ENCODE assay signal across 9 mouse cellular contexts in the genomic region with DNA sequence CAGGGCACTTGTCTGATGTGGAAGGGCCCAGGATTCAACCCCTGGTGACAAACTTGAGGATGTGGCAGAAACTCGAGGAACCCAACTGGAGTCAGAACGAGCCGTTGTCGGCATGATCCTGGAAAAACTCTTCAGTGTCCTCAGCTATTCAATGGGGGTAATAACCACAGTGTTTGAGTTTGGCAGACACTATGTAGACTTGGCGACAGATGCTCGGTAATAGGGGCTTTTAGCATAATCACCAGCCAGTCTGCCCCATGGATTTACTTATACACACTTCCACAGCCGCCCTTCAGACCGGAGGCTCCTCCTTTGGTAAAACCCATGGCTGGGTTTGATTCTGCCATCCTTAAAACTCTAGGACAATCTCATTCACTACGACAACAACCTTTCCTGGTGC. TPM values are rescaled to one million over a fixed set of nuclear protein-coding genes. Genes with fewer than 3 reads are reported as not detected.
DNase-seq lines count a peak whose midpoint lies in the region; ATAC-seq and TF ChIP-seq lines count a peak whose summit lies in the region.
"Had no signal": no experiment of that assay in that cellular context is flagged by ENCODE, and none has a peak within 500 bp of the region (broad histone marks: within the 10 kb centered on the region; RNA-seq: fewer than 3 reads in every experiment).

No protein-coding gene starts in this region.

- intact Hi-C loops in heart, postnatal 14 days (cut with DNase I), result no loop called here

- TF ChIP-seq POLR2A in ES-Bruce4 (IDR thresholded peaks at IDR 0.05; ENCODE audit: insufficient read depth, low read length), result no peak

- peak overlapping the region; percentile 85 for H3K4me3 ChIP-seq in heart, embryonic 10.5 days
- H3K4me3 ChIP-seq in ES-Bruce4 (ENCODE audit: low read depth, low read length), result peak overlapping the region; percentile 60
- peak overlapping the region; percentile 94 for H3K4me3 ChIP-seq in forebrain, embryonic 15.5 days
- H3K4me3 ChIP-seq in liver, embryonic 12.5 days, result peak overlapping the region; percentile 64
- peak overlapping the region; percentile 75 for H3K4me3 ChIP-seq in stomach, embryonic 14.5 days (ENCODE audit: low read depth, low read length)

- peak overlapping the region; percentile 77 for H3K4me2 ChIP-seq in forebrain, embryonic 15.5 days (replicated peaks)
- H3K4me2 ChIP-seq in liver, embryonic 12.5 days, result peak overlapping the region; percentile 87
- H3K4me2 ChIP-seq in stomach, embryonic 14.5 days (replicated peaks; ENCODE audit: low read depth, low read length), result peak overlapping the region; percentile 96

- no peak for DNase-seq in heart, embryonic 10.5 days (ENCODE audit: low spot score)
- DNase-seq in heart, postnatal 14 days, result no peak
- DNase-seq in testis, postnatal 10 days (ENCODE audit: low spot score), result no peak

- 0 out of 2 replicates have a peak overlapping the region, but pooled peaks have one; percentile 11 for H3K27ac ChIP-seq in heart, embryonic 10.5 days
- peak overlapping the region; percentile 65 for H3K27ac ChIP-seq in ES-Bruce4 (ENCODE audit: insufficient read depth, low read length)
- H3K27ac ChIP-seq in forebrain, embryonic 15.5 days (replicated peaks), result peak overlapping the region; percentile 99
- no peak overlapping the region for H3K27ac ChIP-seq in liver, embryonic 12.5 days
- peak overlapping the region; percentile 86; the same call in 1 of the 2 replicates for H3K27ac ChIP-seq in stomach, embryonic 14.5 days (ENCODE audit: low read length)

- H3K9ac ChIP-seq in ES-Bruce4 (ENCODE audit: low read depth, poor library complexity, severe bottlenecking), result peak overlapping the region; percentile 93
- peak overlapping the region; percentile 99 for H3K9ac ChIP-seq in forebrain, embryonic 15.5 days (replicated peaks)
- H3K9ac ChIP-seq in liver, embryonic 12.5 days, result no peak overlapping the region
- H3K9ac ChIP-seq in stomach, embryonic 14.5 days (replicated peaks; ENCODE audit: low read depth, low read length), result no peak overlapping the region; the same call in 1 of the 2 replicates

- WGBS in heart, embryonic 10.5 days, result 44% methylated on average over 9 of the region's 9 CpGs
- under 1% methylated on average over 9 of the region's 9 CpGs for WGBS in forebrain, embryonic 15.5 days
- 50% methylated on average over 9 of the region's 9 CpGs for WGBS in liver, embryonic 12.5 days (ENCODE audit: insufficient replicate concordance)
- 25% methylated on average over 9 of the region's 9 CpGs for WGBS in stomach, embryonic 14.5 days

- no peak for TF ChIP-seq CTCF in ES-Bruce4 (IDR thresholded peaks at IDR 0.05; ENCODE audit: low read depth, low read length)

- no peaks in the 10 kb centered on the region for H3K27me3 ChIP-seq in heart, embryonic 10.5 days (ENCODE audit: insufficient read depth, poor library complexity, severe bottlenecking)
- no peaks in the 10 kb centered on the region for H3K27me3 ChIP-seq in ES-Bruce4 (ENCODE audit: control insufficient read depth, insufficient read depth, low read length, poor library complexity, severe bottlenecking)
- H3K27me3 ChIP-seq in forebrain, embryonic 15.5 days, result no peaks in the 10 kb centered on the region
- peaks cover 60% of the 10 kb centered on the region for H3K27me3 ChIP-seq in liver, embryonic 12.5 days (replicated peaks)
- no peaks in the 10 kb centered on the region for H3K27me3 ChIP-seq in stomach, embryonic 14.5 days (ENCODE audit: control insufficient read depth, insufficient read depth, low read length)
- H3K27me3 ChIP-seq: CH12.LX had no signal

- peaks cover 44% of the 10 kb centered on the region for H3K36me3 ChIP-seq in heart, embryonic 10.5 days
- peaks cover 47% of the 10 kb centered on the region for H3K36me3 ChIP-seq in ES-Bruce4 (ENCODE audit: control insufficient read depth, insufficient read depth, low read length, poor library complexity, severe bottlenecking)
- peaks cover 30% of the 10 kb centered on the region for H3K36me3 ChIP-seq in forebrain, embryonic 15.5 days
- peaks cover 17% of the 10 kb centered on the region for H3K36me3 ChIP-seq in liver, embryonic 12.5 days
- H3K36me3 ChIP-seq in stomach, embryonic 14.5 days (ENCODE audit: control insufficient read depth, insufficient read depth, low read length), result peaks cover 13% of the 10 kb centered on the region

- TF ChIP-seq EP300 in ES-Bruce4 (IDR thresholded peaks at IDR 0.05; ENCODE audit: insufficient read depth, low read depth, low read length), result no peak

- peaks cover 19% of the 10 kb centered on the region for H3K4me1 ChIP-seq in heart, embryonic 10.5 days
- no peaks in the 10 kb centered on the region for H3K4me1 ChIP-seq in ES-Bruce4 (ENCODE audit: control insufficient read depth, insufficient read depth, low read length)
- peaks cover 17% of the 10 kb centered on the region for H3K4me1 ChIP-seq in forebrain, embryonic 15.5 days
- H3K4me1 ChIP-seq in liver, embryonic 12.5 days, result peaks cover 24% of the 10 kb centered on the region; the same call in 1 of the 2 replicates
- H3K4me1 ChIP-seq in stomach, embryonic 14.5 days (ENCODE audit: control insufficient read depth, insufficient read depth, low read length), result peaks cover 16% of the 10 kb centered on the region; the same call in 1 of the 2 replicates

- ATAC-seq in forebrain, embryonic 15.5 days (replicated peaks), result 0 out of 2 replicates have a peak, but pooled peaks have one; percentile 10
- no peak for ATAC-seq in liver, embryonic 12.5 days
- ATAC-seq in stomach, embryonic 14.5 days (ENCODE audit: insufficient number of reproducible peaks, insufficient read depth, low FRiP score, low read depth), result no peak
- ATAC-seq in megakaryocyte progenitor cell, adult 5-6 weeks (replicated peaks; ENCODE audit: poor library complexity), result no peak

- H3K9me3 ChIP-seq in heart, embryonic 10.5 days, result no peaks in the 10 kb centered on the region
- H3K9me3 ChIP-seq in ES-Bruce4 (replicated peaks; ENCODE audit: control insufficient read depth, insufficient read depth, low read length, poor library complexity, severe bottlenecking), result no peaks in the 10 kb centered on the region
- no peaks in the 10 kb centered on the region for H3K9me3 ChIP-seq in forebrain, embryonic 15.5 days
- no peaks in the 10 kb centered on the region for H3K9me3 ChIP-seq in liver, embryonic 12.5 days (replicated peaks)
- H3K9me3 ChIP-seq in stomach, embryonic 14.5 days (ENCODE audit: control insufficient read depth, low read depth, low read length), result no peaks in the 10 kb centered on the region

RNA-seq across cellular contexts. Expression of a gene that starts 4.0 kb away (rescaled TPM):
- 89.4 and 93.9 TPM in 2 replicates for polyA plus RNA-seq in heart, embryonic 10.5 days (2016; fragmentation: Nextera tagmentation; extraction: Ambion mirVana)
- total RNA-seq in heart, postnatal 14 days (2021), result 1 to 10 TPM; 3.5 to 7.6 TPM
- polyA plus RNA-seq in ES-Bruce4 (2011; ENCODE audit: insufficient read depth, insufficient read length, low read depth, missing spikeins), result 75.0 and 78.6 TPM in 2 replicates
- 162 and 167 TPM in 2 replicates for polyA plus RNA-seq in forebrain, embryonic 15.5 days (2015; fragmentation: Nextera tagmentation; extraction: Ambion mirVana)
- 17.7 and 18.5 TPM in 2 replicates for polyA plus RNA-seq in liver, embryonic 12.5 days (2016; fragmentation: Nextera tagmentation; extraction: Ambion mirVana)
- polyA plus RNA-seq in stomach, embryonic 14.5 days (2014; fragmentation: Nextera tagmentation; extraction: Ambion mirVana), result 47.6 and 47.9 TPM in 2 replicates
- total RNA-seq in megakaryocyte progenitor cell, adult 5-6 weeks (2015), result 0.64 and 2.5 TPM in 2 replicates
- total RNA-seq in megakaryocyte progenitor cell, adult 5-6 weeks (2017), result 0.71 and 2.3 TPM in 2 replicates
- total RNA-seq: CH12.LX had no signal

Comparison
In these comparisons a context has a peak if more than half of its experiments do, and no peak if none do; other contexts are left out.
1. H3K9ac ChIP-seq: peak in ES-Bruce4 (single experiment) and forebrain, embryonic 15.5 days (single experiment); none in liver, embryonic 12.5 days (single experiment) and stomach, embryonic 14.5 days (single experiment).
2. Peak in every context shown above with its lines, with median percentiles within 50 percentile points of each other: H3K4me3 ChIP-seq and H3K4me2 ChIP-seq.